Mouse (Mus musculus): ENCODE results near the gene Tmem14c.

DNA sequence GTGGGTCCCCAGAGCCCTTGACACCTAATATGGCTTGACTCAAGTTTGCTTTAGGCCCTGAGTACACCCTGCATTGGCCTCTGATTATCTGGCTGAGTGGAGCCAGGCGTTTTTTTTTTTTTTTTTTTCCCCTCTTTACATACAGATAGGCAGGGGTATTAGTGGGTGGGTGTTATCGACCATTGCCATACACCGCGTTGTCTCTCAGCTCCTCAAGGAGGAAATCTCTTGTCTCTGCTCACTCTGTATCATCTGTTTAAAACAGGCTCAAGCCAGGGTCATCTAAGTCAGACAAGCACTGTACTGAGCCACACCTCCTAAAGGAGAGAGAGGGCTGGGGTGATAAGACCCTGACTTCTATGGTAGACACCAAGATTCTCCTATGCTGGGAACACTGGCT is 1.7 kb downstream of the Tmem14c start:
- TF ChIP-seq CTCF (IDR thresholded peaks at IDR 0.05; ENCODE audit: insufficient read depth, low read depth, low read length): no peak
- TF ChIP-seq POLR2A (IDR thresholded peaks at IDR 0.05; ENCODE audit: insufficient read depth, low read depth, low read length): no peak
